ENCODE assay signal across 25 mouse cellular contexts in the genomic region with DNA sequence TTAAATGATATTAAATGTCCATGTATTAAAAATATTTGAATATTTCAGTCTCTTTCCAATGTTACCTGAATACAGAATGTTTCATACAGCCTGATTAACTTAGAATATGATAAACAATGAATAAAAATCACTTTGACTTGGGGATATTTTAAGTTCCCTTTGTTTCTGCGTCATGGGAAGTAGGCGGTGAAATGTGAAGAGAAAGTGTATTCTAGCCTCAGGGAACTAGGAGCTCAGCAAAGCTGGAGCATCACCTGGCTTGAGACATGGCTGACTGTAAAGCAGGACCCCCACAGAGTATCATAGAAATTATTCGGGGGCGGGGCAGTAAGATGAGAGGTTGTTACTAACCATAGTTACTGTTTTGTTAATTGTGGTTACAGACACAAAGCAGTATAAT. TPM values are rescaled to one million over a fixed set of nuclear protein-coding genes. Genes with fewer than 3 reads are reported as not detected.
"Had no signal": no experiment of that assay in that cellular context is flagged by ENCODE, and none has a peak within 500 bp of the region (broad histone marks: within the 10 kb centered on the region; RNA-seq: fewer than 3 reads in every experiment).

No protein-coding gene starts in this region.

- ATAC-seq: midbrain, embryonic 13.5 days had no signal

- H3K4me1 ChIP-seq: liver, embryonic 13.5 days; midbrain, embryonic 13.5 days had no signal

- H3K4me2 ChIP-seq: liver, embryonic 13.5 days; midbrain, embryonic 13.5 days had no signal

- H3K27ac ChIP-seq: kidney, postnatal 0 days; left cerebral cortex, adult 2 months; liver, embryonic 13.5 days; midbrain, embryonic 13.5 days; stomach, postnatal 0 days had no signal

- H3K9me3 ChIP-seq: liver, embryonic 13.5 days; midbrain, embryonic 13.5 days had no signal

- H3K4me3 ChIP-seq: left cerebral cortex, adult 2 months; liver, embryonic 13.5 days; midbrain, embryonic 13.5 days had no signal

- DNase-seq: kidney, adult 18-20 months; kidney, postnatal 36 days; layer of hippocampus, postnatal 36 days; liver, embryonic 13.5 days; lung, adult 2 months; lung, postnatal 14 days; lung, postnatal 4 days; thymus, postnatal 25 days had no signal

- H3K36me3 ChIP-seq: liver, embryonic 13.5 days; midbrain, embryonic 13.5 days had no signal

- H3K27me3 ChIP-seq: liver, embryonic 13.5 days; midbrain, embryonic 13.5 days had no signal

- H3K9ac ChIP-seq: liver, embryonic 13.5 days; midbrain, embryonic 13.5 days had no signal

RNA-seq across cellular contexts. Expression of a gene that starts 10.0 kb away (rescaled TPM):
- total RNA-seq: layer of hippocampus, adult 8-10 months; layer of hippocampus, postnatal 10 days; layer of hippocampus, postnatal 36 days; left cerebral cortex, adult 2 months; left cerebral cortex, postnatal 10 days; left cerebral cortex, postnatal 36 days; liver, adult 2 months; megakaryocyte progenitor cell, adult 5-6 weeks; midbrain, postnatal 0 days had no signal
- polyA plus RNA-seq: kidney, embryonic 14.5 days; kidney, postnatal 0 days; limb, embryonic 11.5 days; limb, embryonic 14.5 days; liver, adult 2 months; liver, embryonic 13.5 days; liver, embryonic 16.5 days; lung, adult 2 months; lung, embryonic 16.5 days; stomach, embryonic 14.5 days; stomach, postnatal 0 days had no signal
